Mouse (Mus musculus) intestine, embryonic 16.5 days (tissue): ENCODE results near the gene Glra4. TPM values are rescaled to one million over a fixed set of nuclear protein-coding genes. Genes with fewer than 3 reads are reported as not detected.

Experiments used
- ATAC-seq: fragments of 200-750 bp; cut with Nextera tagmentation; 2 replicates; pipeline ENCODE4 v1.8.0; 2017; ENCODE audit warnings: moderate TSS enrichment, moderate library complexity
- H3K27ac ChIP-seq: fragments of 300-500 bp; sonication (generic); 2 replicates; pipeline ENCODE4 v1.5.1; 2014; ENCODE audit warnings: mild to moderate bottlenecking, low read length
- H3K27me3 ChIP-seq: fragments of 300-500 bp; sonication (generic); replicated peaks from 2 replicates; pipeline ENCODE4 v1.6.1; 2014; ENCODE audit warnings: low read length, control low read depth, mixed read lengths; ENCODE audit not compliant: control insufficient read depth, insufficient read depth
- H3K36me3 ChIP-seq: fragments of 300-500 bp; sonication (generic); 2 replicates; pipeline ENCODE4 v1.6.1; 2014; ENCODE audit warnings: low read length, control low read depth; ENCODE audit not compliant: control insufficient read depth, insufficient read depth
- H3K4me1 ChIP-seq: fragments of 300-500 bp; sonication (generic); 2 replicates; pipeline ENCODE4 v1.6.1; 2014; ENCODE audit warnings: low read length, control low read depth, mixed read lengths; ENCODE audit not compliant: control insufficient read depth, insufficient read depth
- H3K4me2 ChIP-seq: fragments of 300-500 bp; sonication (generic); 2 replicates; pipeline ENCODE4 v1.6.1; 2014; ENCODE audit warnings: low read depth, low read length, control low read depth
- H3K4me3 ChIP-seq: fragments of 300-500 bp; sonication (generic); 2 replicates; pipeline ENCODE4 v1.5.1; 2014; ENCODE audit warnings: mild to moderate bottlenecking, low read length
- H3K9ac ChIP-seq: fragments of 300-500 bp; sonication (generic); 2 replicates; pipeline ENCODE4 v1.6.1; 2014; ENCODE audit warnings: low read depth, low read length
- H3K9me3 ChIP-seq: fragments of 300-500 bp; sonication (generic); 2 replicates; pipeline ENCODE4 v1.6.1; 2016; ENCODE audit warnings: low read length, control low read depth; ENCODE audit not compliant: control insufficient read depth
- WGBS: fragments of 180-500 bp; shearing (Covaris S2); extraction: QIAGEN DNeasy Blood & Tissue Kit; methylation state at CpG from one replicate; pipeline ENCODE4 v1.1.7; 2014; 5-methylcytosine and 5-hydroxymethylcytosine counted together
- polyA plus RNA-seq: library from polyadenylated mRNA; unstranded; fragments of >200 nt; fragmentation: Nextera tagmentation; extraction: Ambion mirVana; gene quantifications from 2 replicates; pipeline ENCODE4 v1.2.1, GENCODE M21; 2015

The Glra4 gene
- not detected in 2 replicates for polyA plus RNA-seq

- Histone ChIP-seq H3K27ac (no peak within 1 kb of the TSS), H3K4me3 (no peak within 1 kb of the TSS), H3K9ac (no peak within 1 kb of the TSS), H3K27me3 (no peaks in the 10 kb centered on the region; the same call in 1 of the 2 replicates), H3K9me3 (no peaks in the 10 kb centered on the region), H3K36me3 (no peaks in the 10 kb centered on the region), H3K4me1 (no peaks in the 10 kb centered on the region), H3K4me2 (no peak within 1 kb of the TSS)
- 80% methylated on average over 3 of the region's 3 CpGs for WGBS
- ATAC-seq = no peak
These were observed at the start of gene Glra4 for GRCm38 (mm10) chrX:136780041-136780440. TSS of gene Glra4 (minus strand) at chrX:136780141.

DNA sequence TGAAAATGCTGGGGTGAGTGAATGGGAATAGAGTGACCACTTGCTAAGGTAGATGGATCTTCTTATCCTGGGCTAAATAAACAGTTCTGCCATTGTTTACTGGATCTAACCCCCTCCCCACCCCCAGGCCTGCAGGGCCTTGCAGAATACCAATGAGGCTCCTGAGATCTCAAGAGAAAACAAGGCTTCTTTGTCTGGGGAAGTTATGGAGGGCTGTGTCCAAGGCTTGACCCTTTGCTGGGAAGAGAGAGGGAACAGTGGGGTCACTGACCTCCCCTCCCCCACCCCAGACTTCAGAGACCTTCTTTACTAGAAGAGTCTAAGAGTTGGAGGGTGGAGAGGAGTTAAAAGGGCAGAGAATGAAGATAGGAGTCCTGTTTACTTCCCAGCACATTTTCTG is 48.7 kb upstream of the Glra4 start:
- no peaks in the 10 kb centered on the region for H3K27me3 ChIP-seq
- H3K4me2 ChIP-seq = no peak overlapping the region
- no peaks in the 10 kb centered on the region for H3K9me3 ChIP-seq
- ATAC-seq = no peak
- no peak overlapping the region for H3K27ac ChIP-seq
- H3K4me1 ChIP-seq = no peaks in the 10 kb centered on the region
- H3K36me3 ChIP-seq = no peaks in the 10 kb centered on the region
- no peak overlapping the region for H3K9ac ChIP-seq
- no peak overlapping the region for H3K4me3 ChIP-seq

- Histone ChIP-seq H3K4me3 (no peak overlapping the region), H3K9me3 (no peaks in the 10 kb centered on the region), H3K9ac (no peak overlapping the region), H3K27ac (no peak overlapping the region), H3K27me3 (no peaks in the 10 kb centered on the region), H3K36me3 (no peaks in the 10 kb centered on the region), H3K4me2 (no peak overlapping the region), H3K4me1 (no peaks in the 10 kb centered on the region)
- no peak for ATAC-seq
- WGBS = 66% methylated on average over 4 of the region's 4 CpGs
These were observed 45.1 kb upstream of the Glra4 start for GRCm38 (mm10) chrX:136825016-136825415.

GRCm38 (mm10) chrX:136822371-136822770 is 42.4 kb upstream of the Glra4 start, which contains the start of gene Plp1:
TSS of gene Plp1 (plus strand) at chrX:136822671.
- Histone ChIP-seq H3K27me3 (no peaks in the 10 kb centered on the region), H3K9me3 (no peaks in the 10 kb centered on the region), H3K4me2 (no peak within 1 kb of the TSS), H3K9ac (no peak within 1 kb of the TSS), H3K4me1 (no peaks in the 10 kb centered on the region), H3K27ac (no peak within 1 kb of the TSS), H3K36me3 (no peaks in the 10 kb centered on the region), H3K4me3 (no peak within 1 kb of the TSS)
- 36% methylated on average over 1 of the region's 1 CpGs for WGBS
- no peak for ATAC-seq

GRCm38 (mm10) chrX:136820250-136820649 is 40.3 kb upstream of the Glra4 start:
- Histone ChIP-seq H3K27ac (no peak overlapping the region), H3K4me1 (no peaks in the 10 kb centered on the region), H3K4me2 (no peak overlapping the region), H3K4me3 (no peak overlapping the region), H3K9me3 (no peaks in the 10 kb centered on the region), H3K9ac (no peak overlapping the region), H3K27me3 (no peaks in the 10 kb centered on the region), H3K36me3 (no peaks in the 10 kb centered on the region)
- WGBS = 8% methylated on average over 1 of the region's 1 CpGs
- no peak for ATAC-seq

DNA sequence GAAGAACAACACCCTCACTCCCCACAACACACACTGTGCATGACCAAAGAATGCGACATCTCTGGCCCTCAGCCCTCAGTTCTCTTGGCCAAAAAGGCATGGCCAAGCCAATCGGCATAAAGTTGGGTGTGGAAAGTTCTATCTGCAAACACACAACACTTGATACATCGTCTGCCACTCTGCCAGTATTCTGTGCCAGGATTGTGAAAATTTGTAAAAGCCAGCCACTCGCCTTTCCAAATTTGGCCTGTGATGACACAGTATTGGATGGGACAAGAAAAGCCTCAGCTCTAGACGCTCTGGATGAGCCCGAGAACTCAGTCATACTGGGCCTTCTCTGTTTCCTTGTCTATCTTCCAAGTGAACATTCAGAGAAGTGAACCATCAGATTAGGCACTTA is 39.8 kb upstream of the Glra4 start:
- Histone ChIP-seq H3K9ac (no peak overlapping the region), H3K4me2 (no peak overlapping the region), H3K27ac (no peak overlapping the region), H3K36me3 (no peaks in the 10 kb centered on the region), H3K9me3 (no peaks in the 10 kb centered on the region), H3K27me3 (no peaks in the 10 kb centered on the region), H3K4me1 (no peaks in the 10 kb centered on the region), H3K4me3 (no peak overlapping the region)
- ATAC-seq = no peak
- 92% methylated on average over 6 of the region's 6 CpGs for WGBS

GRCm38 (mm10) chrX:136797223-136797622 is 17.3 kb upstream of the Glra4 start:
- no peak overlapping the region for H3K4me3 ChIP-seq
- H3K27ac ChIP-seq = no peak overlapping the region
- H3K4me2 ChIP-seq = no peak overlapping the region
- no peaks in the 10 kb centered on the region for H3K27me3 ChIP-seq
- WGBS = 29% methylated on average over 2 of the region's 2 CpGs
- no peak for ATAC-seq
- no peaks in the 10 kb centered on the region for H3K9me3 ChIP-seq
- H3K4me1 ChIP-seq = no peaks in the 10 kb centered on the region
- H3K36me3 ChIP-seq = no peaks in the 10 kb centered on the region
- no peak overlapping the region for H3K9ac ChIP-seq

GRCm38 (mm10) chrX:136789446-136789845 is 9.5 kb upstream of the Glra4 start:
- no peak overlapping the region for H3K4me2 ChIP-seq
- H3K4me3 ChIP-seq = no peak overlapping the region
- no peaks in the 10 kb centered on the region for H3K9me3 ChIP-seq
- no peaks in the 10 kb centered on the region for H3K4me1 ChIP-seq
- no peaks in the 10 kb centered on the region for H3K27me3 ChIP-seq
- ATAC-seq = no peak
- WGBS = 77% methylated on average over 4 of the region's 4 CpGs
- no peak overlapping the region for H3K9ac ChIP-seq
- H3K36me3 ChIP-seq = no peaks in the 10 kb centered on the region
- H3K27ac ChIP-seq = no peak overlapping the region

- 59% methylated on average over 2 of the region's 2 CpGs for WGBS
- Histone ChIP-seq H3K9ac (no peak overlapping the region), H3K9me3 (no peaks in the 10 kb centered on the region), H3K4me1 (no peaks in the 10 kb centered on the region), H3K27me3 (no peaks in the 10 kb centered on the region; the same call in 1 of the 2 replicates), H3K4me3 (no peak overlapping the region), H3K4me2 (no peak overlapping the region), H3K27ac (no peak overlapping the region), H3K36me3 (no peaks in the 10 kb centered on the region)
- ATAC-seq = no peak
These were observed 679 bp downstream of the Glra4 start for GRCm38 (mm10) chrX:136779262-136779661.

GRCm38 (mm10) chrX:136778046-136778445 is 1.9 kb downstream of the Glra4 start:
- Histone ChIP-seq H3K4me2 (no peak overlapping the region), H3K9ac (no peak overlapping the region), H3K4me3 (no peak overlapping the region), H3K4me1 (no peaks in the 10 kb centered on the region), H3K36me3 (no peaks in the 10 kb centered on the region), H3K27me3 (no peaks in the 10 kb centered on the region; the same call in 1 of the 2 replicates), H3K27ac (no peak overlapping the region), H3K9me3 (no peaks in the 10 kb centered on the region)
- no peak for ATAC-seq
- WGBS = 84% methylated on average over 3 of the region's 3 CpGs
